Mouse (Mus musculus): ENCODE results near the gene Cpeb1. TPM values are rescaled to one million over a fixed set of nuclear protein-coding genes. Genes with fewer than 3 reads are reported as not detected.

Cpeb1 gene
- total RNA-seq, 2 experiments from 2014 or later, result not detected

Other genes starting within 250 kb of the Cpeb1 start
- gene Pde8a, start 241.9 kb downstream of the Cpeb1 start, total RNA-seq (2014; fragmentation: Nextera tagmentation), result 3.4 and 9.3 TPM in 2 replicates
- gene Pde8a, start 241.9 kb downstream of the Cpeb1 start, total RNA-seq (2017), result 1.8 and 6.2 TPM in 2 replicates
- 4,638 and 5,139 TPM in 2 replicates for gene Rps17, start 110.2 kb downstream of the Cpeb1 start, total RNA-seq (2014; fragmentation: Nextera tagmentation)
- 3,883 and 3,979 TPM in 2 replicates for gene Rps17, start 110.2 kb downstream of the Cpeb1 start, total RNA-seq (2017)
- not detected in 2 replicates for gene Ap3b2, start 38.5 kb upstream of the Cpeb1 start, total RNA-seq (2014; fragmentation: Nextera tagmentation)
- gene Ap3b2, start 38.5 kb upstream of the Cpeb1 start, total RNA-seq (2017), result not detected in 2 replicates
- gene BC048679, start 42.8 kb upstream of the Cpeb1 start, total RNA-seq (2014; fragmentation: Nextera tagmentation), result not detected in 2 replicates
- gene BC048679, start 42.8 kb upstream of the Cpeb1 start, total RNA-seq (2017), result not detected in 2 replicates
- 0.66 TPM in 1 of 2 replicates, not detected in the other for gene Fsd2, start 111.5 kb upstream of the Cpeb1 start, total RNA-seq (2014; fragmentation: Nextera tagmentation)
- 0.13 and 0.41 TPM in 2 replicates for gene Fsd2, start 111.5 kb upstream of the Cpeb1 start, total RNA-seq (2017)
- 9.2 and 14.1 TPM in 2 replicates for gene Whamm, start 115.8 kb upstream of the Cpeb1 start, total RNA-seq (2014; fragmentation: Nextera tagmentation)
- 18.4 and 19.3 TPM in 2 replicates for gene Whamm, start 115.8 kb upstream of the Cpeb1 start, total RNA-seq (2017)